Comparison of ENCODE assay signal across 28 mouse cellular contexts in genomic region chr1:151311379-151311778, GRCm38 (mm10). TPM values are rescaled to one million over a fixed set of nuclear protein-coding genes. Genes with fewer than 3 reads are reported as not detected.
DNase-seq lines count a peak whose midpoint lies in the region; ATAC-seq and TF ChIP-seq lines count a peak whose summit lies in the region.
"Had no signal": no experiment of that assay in that cellular context is flagged by ENCODE, and none has a peak within 500 bp of the region (broad histone marks: within the 10 kb centered on the region; RNA-seq: fewer than 3 reads in every experiment).

No protein-coding gene starts in this region.

- WGBS in embryonic facial prominence, embryonic 14.5 days, result 80% methylated on average over 11 of the region's 11 CpGs
- WGBS in embryonic facial prominence, embryonic 10.5 days, result 89% methylated on average over 11 of the region's 11 CpGs
- 62% methylated on average over 11 of the region's 11 CpGs for WGBS in forebrain, embryonic 12.5 days
- WGBS in forebrain, embryonic 15.5 days, result 49% methylated on average over 11 of the region's 11 CpGs
- WGBS in midbrain, embryonic 13.5 days, result 78% methylated on average over 11 of the region's 11 CpGs
- WGBS in midbrain, embryonic 14.5 days, result 73% methylated on average over 11 of the region's 11 CpGs
- 62% methylated on average over 11 of the region's 11 CpGs for WGBS in midbrain, postnatal 0 days
- WGBS in midbrain, embryonic 11.5 days, result 90% methylated on average over 11 of the region's 11 CpGs

- DNase-seq in embryonic facial prominence, embryonic 14.5 days (ENCODE audit: low spot score), result no peak
- DNase-seq in embryonic facial prominence, embryonic 10.5 days (ENCODE audit: low spot score), result no peak
- no peak for DNase-seq in midbrain, embryonic 14.5 days
- no peak for DNase-seq in midbrain, postnatal 0 days (ENCODE audit: low spot score)
- DNase-seq in midbrain, embryonic 11.5 days (ENCODE audit: low spot score, missing footprints), result no peak
- DNase-seq: adrenal gland, adult 8-10 months; adrenal gland, postnatal 14 days; adrenal gland, postnatal 36 days; B cell, adult 2 months; cerebellum, adult 11 months; cerebellum, adult 18-20 months; cerebellum, adult 8-10 months; cerebellum, adult 9-11 months; cerebellum, postnatal 14 days; cerebellum, postnatal 36 days; embryo, embryonic 11 days had no signal

- peak; percentile 85; the same call in 1 of the 2 replicates for ATAC-seq in embryonic facial prominence, embryonic 14.5 days (ENCODE audit: low read depth)
- peak; percentile 46; the same call in 1 of the 2 replicates for ATAC-seq in forebrain, embryonic 12.5 days (ENCODE audit: low FRiP score)
- ATAC-seq in forebrain, embryonic 15.5 days (replicated peaks), result no peak
- ATAC-seq in midbrain, embryonic 13.5 days, result 0 out of 2 replicates have a peak, but pooled peaks have one; percentile 40
- ATAC-seq in midbrain, embryonic 14.5 days (ENCODE audit: low FRiP score, low TSS enrichment), result no peak
- 0 out of 2 replicates have a peak, but pooled peaks have one; percentile 23 for ATAC-seq in midbrain, postnatal 0 days (ENCODE audit: low FRiP score)
- ATAC-seq in midbrain, embryonic 11.5 days (ENCODE audit: low FRiP score), result no peak
- ATAC-seq: activated CD4-positive, CD25-positive, alpha-beta regulatory T cell, adult 4 months; CD4-positive, CD25-positive, alpha-beta regulatory T cell, adult 4 months; Patski had no signal

- no peaks in the 10 kb centered on the region for H3K27me3 ChIP-seq in embryonic facial prominence, embryonic 14.5 days (replicated peaks; ENCODE audit: control insufficient read depth, insufficient read depth, low read length)
- H3K27me3 ChIP-seq in embryonic facial prominence, embryonic 10.5 days (replicated peaks; ENCODE audit: low read depth, poor library complexity, severe bottlenecking), result no peaks in the 10 kb centered on the region
- H3K27me3 ChIP-seq in forebrain, embryonic 12.5 days, result peaks cover 5% of the 10 kb centered on the region; the same call in 1 of the 2 replicates
- no peaks in the 10 kb centered on the region for H3K27me3 ChIP-seq in forebrain, embryonic 15.5 days
- no peaks in the 10 kb centered on the region for H3K27me3 ChIP-seq in midbrain, embryonic 13.5 days
- H3K27me3 ChIP-seq in midbrain, embryonic 14.5 days (ENCODE audit: control insufficient read depth, insufficient read depth, low read length), result no peaks in the 10 kb centered on the region
- H3K27me3 ChIP-seq in midbrain, postnatal 0 days (ENCODE audit: insufficient read depth, low read length), result no peaks in the 10 kb centered on the region
- no peaks in the 10 kb centered on the region for H3K27me3 ChIP-seq in midbrain, embryonic 11.5 days (ENCODE audit: control insufficient read depth, insufficient read depth, low read length)
- H3K27me3 ChIP-seq: CH12.LX; embryonic facial prominence, embryonic 12.5 days; embryonic facial prominence, embryonic 15.5 days; Patski had no signal

- no peak overlapping the region for H3K27ac ChIP-seq in embryonic facial prominence, embryonic 14.5 days (replicated peaks; ENCODE audit: low read depth, low read length)
- no peak overlapping the region for H3K27ac ChIP-seq in embryonic facial prominence, embryonic 10.5 days (replicated peaks)
- no peak overlapping the region for H3K27ac ChIP-seq in forebrain, embryonic 12.5 days
- no peak overlapping the region for H3K27ac ChIP-seq in forebrain, embryonic 15.5 days (replicated peaks)
- no peak overlapping the region for H3K27ac ChIP-seq in midbrain, embryonic 13.5 days
- H3K27ac ChIP-seq in midbrain, embryonic 14.5 days (replicated peaks; ENCODE audit: low read depth, low read length), result no peak overlapping the region
- no peak overlapping the region for H3K27ac ChIP-seq in midbrain, postnatal 0 days (ENCODE audit: low read depth, low read length)
- H3K27ac ChIP-seq in midbrain, embryonic 11.5 days (ENCODE audit: low read depth, low read length), result no peak overlapping the region
- H3K27ac ChIP-seq: embryonic facial prominence, embryonic 12.5 days; embryonic facial prominence, embryonic 15.5 days; forebrain, embryonic 10.5 days had no signal

- H3K9ac ChIP-seq in embryonic facial prominence, embryonic 14.5 days (ENCODE audit: low read depth, low read length), result no peak overlapping the region
- H3K9ac ChIP-seq in forebrain, embryonic 12.5 days, result no peak overlapping the region
- H3K9ac ChIP-seq in forebrain, embryonic 15.5 days (replicated peaks), result no peak overlapping the region
- no peak overlapping the region for H3K9ac ChIP-seq in midbrain, embryonic 13.5 days (replicated peaks)
- H3K9ac ChIP-seq in midbrain, embryonic 14.5 days (replicated peaks; ENCODE audit: low read length), result no peak overlapping the region
- no peak overlapping the region for H3K9ac ChIP-seq in midbrain, postnatal 0 days (replicated peaks; ENCODE audit: low read length, poor library complexity, severe bottlenecking)
- H3K9ac ChIP-seq in midbrain, embryonic 11.5 days (ENCODE audit: low read length), result no peak overlapping the region
- H3K9ac ChIP-seq: embryonic facial prominence, embryonic 12.5 days; embryonic facial prominence, embryonic 15.5 days had no signal

- no peaks in the 10 kb centered on the region for H3K9me3 ChIP-seq in embryonic facial prominence, embryonic 14.5 days (ENCODE audit: control insufficient read depth, low read length)
- H3K9me3 ChIP-seq in embryonic facial prominence, embryonic 10.5 days, result no peaks in the 10 kb centered on the region
- no peaks in the 10 kb centered on the region for H3K9me3 ChIP-seq in forebrain, embryonic 12.5 days
- no peaks in the 10 kb centered on the region for H3K9me3 ChIP-seq in forebrain, embryonic 15.5 days
- no peaks in the 10 kb centered on the region for H3K9me3 ChIP-seq in midbrain, embryonic 13.5 days
- no peaks in the 10 kb centered on the region for H3K9me3 ChIP-seq in midbrain, embryonic 14.5 days (ENCODE audit: control insufficient read depth, low read length)
- no peaks in the 10 kb centered on the region for H3K9me3 ChIP-seq in midbrain, postnatal 0 days (ENCODE audit: low read length)
- no peaks in the 10 kb centered on the region for H3K9me3 ChIP-seq in midbrain, embryonic 11.5 days (ENCODE audit: control insufficient read depth, low read length)
- H3K9me3 ChIP-seq: embryonic facial prominence, embryonic 12.5 days; embryonic facial prominence, embryonic 15.5 days; forebrain, embryonic 10.5 days; G1E had no signal

- no peak overlapping the region for H3K4me2 ChIP-seq in embryonic facial prominence, embryonic 14.5 days (ENCODE audit: low read depth, low read length)
- no peak overlapping the region for H3K4me2 ChIP-seq in forebrain, embryonic 12.5 days
- H3K4me2 ChIP-seq in forebrain, embryonic 15.5 days (replicated peaks), result no peak overlapping the region
- no peak overlapping the region for H3K4me2 ChIP-seq in midbrain, embryonic 13.5 days (replicated peaks)
- H3K4me2 ChIP-seq in midbrain, embryonic 14.5 days (ENCODE audit: low read length), result no peak overlapping the region
- H3K4me2 ChIP-seq in midbrain, postnatal 0 days (ENCODE audit: low read depth, low read length, poor library complexity, severe bottlenecking), result no peak overlapping the region
- no peak overlapping the region for H3K4me2 ChIP-seq in midbrain, embryonic 11.5 days
- H3K4me2 ChIP-seq: embryonic facial prominence, embryonic 12.5 days; embryonic facial prominence, embryonic 15.5 days had no signal

- no peak overlapping the region for H3K4me3 ChIP-seq in embryonic facial prominence, embryonic 14.5 days (ENCODE audit: low read depth, low read length)
- H3K4me3 ChIP-seq in embryonic facial prominence, embryonic 10.5 days, result no peak overlapping the region
- H3K4me3 ChIP-seq in forebrain, embryonic 12.5 days (replicated peaks), result no peak overlapping the region
- H3K4me3 ChIP-seq in forebrain, embryonic 15.5 days, result no peak overlapping the region
- H3K4me3 ChIP-seq in midbrain, embryonic 13.5 days (replicated peaks), result no peak overlapping the region
- no peak overlapping the region for H3K4me3 ChIP-seq in midbrain, embryonic 14.5 days (replicated peaks; ENCODE audit: low read depth, low read length)
- no peak overlapping the region for H3K4me3 ChIP-seq in midbrain, postnatal 0 days (ENCODE audit: low read depth, low read length)
- no peak overlapping the region for H3K4me3 ChIP-seq in midbrain, embryonic 11.5 days (ENCODE audit: low read depth, low read length)
- H3K4me3 ChIP-seq: embryonic facial prominence, embryonic 12.5 days; embryonic facial prominence, embryonic 15.5 days; erythroblast, embryonic 14.5 days; forebrain, embryonic 10.5 days had no signal

- no peaks in the 10 kb centered on the region for H3K36me3 ChIP-seq in embryonic facial prominence, embryonic 14.5 days (ENCODE audit: control insufficient read depth, insufficient read depth, low read length)
- no peaks in the 10 kb centered on the region for H3K36me3 ChIP-seq in embryonic facial prominence, embryonic 10.5 days (replicated peaks)
- no peaks in the 10 kb centered on the region for H3K36me3 ChIP-seq in forebrain, embryonic 12.5 days (replicated peaks)
- no peaks in the 10 kb centered on the region for H3K36me3 ChIP-seq in forebrain, embryonic 15.5 days
- H3K36me3 ChIP-seq in midbrain, embryonic 13.5 days, result no peaks in the 10 kb centered on the region
- no peaks in the 10 kb centered on the region for H3K36me3 ChIP-seq in midbrain, embryonic 14.5 days (ENCODE audit: control insufficient read depth, insufficient read depth, low read length)
- no peaks in the 10 kb centered on the region for H3K36me3 ChIP-seq in midbrain, postnatal 0 days (ENCODE audit: insufficient read depth, low read length)
- H3K36me3 ChIP-seq in midbrain, embryonic 11.5 days (ENCODE audit: control insufficient read depth, insufficient read depth, low read length), result no peaks in the 10 kb centered on the region
- H3K36me3 ChIP-seq: embryonic facial prominence, embryonic 12.5 days; embryonic facial prominence, embryonic 15.5 days; forebrain, embryonic 10.5 days; G1E had no signal

- H3K4me1 ChIP-seq in embryonic facial prominence, embryonic 14.5 days (ENCODE audit: control insufficient read depth, insufficient read depth, low read length), result no peaks in the 10 kb centered on the region
- H3K4me1 ChIP-seq in embryonic facial prominence, embryonic 10.5 days, result 0 out of 2 replicates have a peak, but pooled peaks cover under 1% of the 10 kb centered on the region
- no peaks in the 10 kb centered on the region for H3K4me1 ChIP-seq in forebrain, embryonic 12.5 days
- H3K4me1 ChIP-seq in forebrain, embryonic 15.5 days, result no peaks in the 10 kb centered on the region
- H3K4me1 ChIP-seq in midbrain, embryonic 13.5 days (replicated peaks), result no peaks in the 10 kb centered on the region
- H3K4me1 ChIP-seq in midbrain, embryonic 14.5 days (ENCODE audit: control insufficient read depth, insufficient read depth, low read length), result no peaks in the 10 kb centered on the region
- no peaks in the 10 kb centered on the region for H3K4me1 ChIP-seq in midbrain, postnatal 0 days (ENCODE audit: insufficient read depth, low read length)
- no peaks in the 10 kb centered on the region for H3K4me1 ChIP-seq in midbrain, embryonic 11.5 days (ENCODE audit: control insufficient read depth, insufficient read depth, low read length)
- H3K4me1 ChIP-seq: embryonic facial prominence, embryonic 12.5 days; embryonic facial prominence, embryonic 15.5 days had no signal

- no peak for TF ChIP-seq CTCF in midbrain, postnatal 0 days (IDR thresholded peaks at IDR 0.05)

RNA-seq across cellular contexts. Expression of gene Ivns1abp, which starts 32.9 kb away (rescaled TPM):
- polyA plus RNA-seq in embryonic facial prominence, embryonic 14.5 days (2014; fragmentation: Nextera tagmentation; extraction: Ambion mirVana), result 221 and 236 TPM in 2 replicates
- polyA plus RNA-seq in embryonic facial prominence, embryonic 10.5 days (2016; fragmentation: Nextera tagmentation; extraction: Ambion mirVana), result 402 and 404 TPM in 2 replicates
- polyA plus RNA-seq in forebrain, embryonic 12.5 days (2016; fragmentation: Nextera tagmentation; extraction: Ambion mirVana), result 446 and 474 TPM in 2 replicates
- 365 and 380 TPM in 2 replicates for polyA plus RNA-seq in forebrain, embryonic 15.5 days (2015; fragmentation: Nextera tagmentation; extraction: Ambion mirVana)
- 304 and 319 TPM in 2 replicates for polyA plus RNA-seq in midbrain, embryonic 13.5 days (2015; fragmentation: Nextera tagmentation; extraction: Ambion mirVana)
- 182 and 297 TPM in 2 replicates for polyA plus RNA-seq in midbrain, embryonic 14.5 days (2014; fragmentation: Nextera tagmentation; extraction: Ambion mirVana)
- 164 and 176 TPM in 2 replicates for total RNA-seq in midbrain, postnatal 0 days (2014; rRNA removed)
- polyA plus RNA-seq in midbrain, postnatal 0 days (2015; fragmentation: Nextera tagmentation; extraction: Ambion mirVana), result 167 and 169 TPM in 2 replicates
- polyA plus RNA-seq in midbrain, embryonic 11.5 days (2014; fragmentation: Nextera tagmentation; extraction: Ambion mirVana), result 434 and 473 TPM in 2 replicates

Comparison
In these comparisons a context has a peak if more than half of its experiments do, and no peak if none do; other contexts are left out.
1. ATAC-seq: peak in embryonic facial prominence, embryonic 14.5 days (single experiment), forebrain, embryonic 12.5 days (single experiment), midbrain, embryonic 13.5 days (single experiment) and midbrain, postnatal 0 days (single experiment); none in forebrain, embryonic 15.5 days (single experiment), midbrain, embryonic 14.5 days (single experiment) and midbrain, embryonic 11.5 days (single experiment).